Mouse (Mus musculus) right cerebral cortex, postnatal 36 days (tissue): Measurements from ENCODE around the gene Med29.

Experiments used
- DNase-seq, 2 experiments: peaks; one replicate each; pipeline ENCODE4 v3.0.0; 2022; ENCODE audit warnings: low spot score in 2 of 2, mixed read lengths in 1 of 2

Gene Med29

DNA sequence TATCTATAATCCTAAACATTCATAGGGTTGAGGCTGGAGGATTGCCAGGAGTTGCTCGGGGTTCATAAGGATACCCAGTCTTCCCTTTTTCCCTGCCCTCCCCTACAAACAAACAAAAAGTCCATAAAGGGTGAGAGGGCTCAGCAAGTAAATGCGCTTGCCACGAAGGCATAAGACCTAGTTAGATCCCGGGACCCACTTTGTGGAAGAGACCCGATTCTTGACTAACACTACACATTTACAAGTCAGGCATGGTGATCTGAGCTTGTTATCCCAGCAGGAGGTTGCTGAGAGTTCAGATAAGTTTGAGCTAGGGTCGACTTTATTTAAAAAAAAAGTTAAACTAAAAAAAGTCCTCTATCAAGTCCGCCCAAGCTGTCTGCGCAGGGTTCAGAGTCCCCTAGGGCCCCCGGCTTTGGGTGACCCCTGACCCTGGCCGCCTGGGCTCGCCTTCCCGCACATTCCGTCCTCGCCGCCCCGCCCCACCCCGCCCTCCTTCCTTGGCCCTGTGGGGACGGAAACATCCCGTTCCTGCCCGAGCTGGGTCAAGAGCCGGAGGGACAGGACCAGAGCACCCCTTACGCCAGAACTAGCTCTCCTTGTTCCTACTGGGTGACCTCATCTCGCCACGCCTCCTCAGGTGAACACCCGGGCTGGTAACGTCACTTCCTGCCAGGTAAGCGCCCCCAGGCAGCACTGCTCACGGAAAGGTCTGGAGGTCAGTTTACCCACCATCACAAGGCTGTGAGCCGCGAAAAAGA is 16.3 kb downstream of the Med29 start:
- DNase-seq: no peak

DNA sequence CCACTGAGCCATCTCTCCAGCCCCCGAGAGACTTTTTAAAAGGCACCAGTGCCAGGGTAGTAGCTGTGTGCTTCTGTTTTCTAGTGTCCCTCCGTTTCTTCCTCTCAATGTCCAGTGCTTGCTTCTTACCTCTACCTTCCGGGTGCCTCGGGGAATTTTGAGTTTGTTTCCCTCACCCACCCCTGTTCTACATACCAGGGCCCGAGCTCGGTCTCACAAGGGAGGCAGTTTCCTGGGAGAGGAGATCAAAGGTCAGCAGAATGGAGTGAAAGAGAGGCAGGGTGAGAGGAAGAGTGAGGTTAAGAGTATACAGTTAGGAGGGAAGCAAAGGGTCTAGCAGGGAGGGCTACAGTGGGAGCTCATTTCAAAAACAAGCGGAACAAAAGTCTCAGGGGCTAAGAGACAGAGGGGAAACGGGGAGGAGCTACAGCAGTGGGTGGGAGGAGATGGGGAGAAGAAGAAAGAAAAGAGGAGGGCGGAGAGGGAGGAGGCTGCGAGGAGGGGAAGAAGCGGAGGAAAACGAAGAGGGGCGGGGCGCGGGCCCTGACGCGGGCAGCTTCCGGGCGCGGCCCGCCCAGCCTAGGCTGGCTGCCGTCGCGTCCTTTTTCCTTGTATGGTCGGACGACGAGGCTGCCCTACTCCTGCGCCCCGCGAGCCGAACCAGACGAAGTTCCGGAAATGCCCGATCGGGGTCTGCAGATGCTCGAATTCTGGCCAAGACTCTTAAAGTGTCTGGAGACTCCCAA is 17.2 kb downstream of the Med29 start:
- peak; percentile 56 to 70 for DNase-seq

DNA sequence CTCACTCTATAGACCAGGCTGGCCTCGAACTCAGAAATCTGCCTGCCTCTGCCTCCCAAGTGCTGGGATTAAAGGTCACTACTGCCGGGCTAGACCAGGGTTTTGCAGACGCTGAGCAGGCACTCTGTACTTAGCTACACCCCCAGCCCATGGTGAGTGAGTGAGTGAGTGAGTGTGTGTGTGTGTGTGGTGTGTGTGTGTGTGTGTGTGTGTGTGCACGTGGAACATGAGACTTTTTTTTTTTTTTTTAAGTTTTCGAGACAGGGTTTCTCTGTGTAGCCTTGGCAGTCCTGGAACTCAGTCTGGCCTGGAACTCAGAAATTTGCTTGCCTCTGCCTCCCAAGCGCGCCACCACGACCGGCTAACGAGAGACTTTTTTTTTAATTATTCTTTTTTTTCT is 17.9 kb downstream of the Med29 start:
- DNase-seq: no peak

DNA sequence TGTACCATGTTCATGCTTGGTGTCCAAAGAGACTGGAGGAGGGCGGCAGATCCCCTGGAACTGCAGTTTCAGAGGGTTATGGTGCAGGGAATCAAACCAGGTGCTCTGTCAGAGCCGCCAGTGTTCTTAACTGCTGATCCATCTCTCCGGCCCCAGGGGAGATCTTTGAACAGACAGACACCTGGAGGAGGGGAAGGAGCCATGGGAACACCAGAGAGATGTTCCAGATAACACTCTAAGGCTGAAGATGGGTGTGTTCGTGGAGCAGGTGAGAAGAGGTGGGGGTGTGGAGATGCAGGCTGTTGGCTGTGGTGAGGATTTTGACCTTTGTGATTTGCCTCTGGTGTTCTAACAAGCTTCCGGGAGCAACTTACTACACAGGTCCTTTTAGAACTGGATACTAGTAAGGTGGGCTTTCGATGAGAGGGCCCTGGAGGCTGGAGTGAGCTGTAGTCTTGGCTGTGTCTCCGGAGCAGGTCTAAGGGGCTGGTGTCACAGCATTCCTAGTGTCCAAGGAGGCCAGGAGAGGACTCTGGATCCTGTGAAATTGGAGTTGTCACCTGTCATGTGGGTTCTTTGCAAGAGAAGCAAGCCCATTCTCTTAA is 18.5 kb downstream of the Med29 start:
- DNase-seq: no peak

DNA sequence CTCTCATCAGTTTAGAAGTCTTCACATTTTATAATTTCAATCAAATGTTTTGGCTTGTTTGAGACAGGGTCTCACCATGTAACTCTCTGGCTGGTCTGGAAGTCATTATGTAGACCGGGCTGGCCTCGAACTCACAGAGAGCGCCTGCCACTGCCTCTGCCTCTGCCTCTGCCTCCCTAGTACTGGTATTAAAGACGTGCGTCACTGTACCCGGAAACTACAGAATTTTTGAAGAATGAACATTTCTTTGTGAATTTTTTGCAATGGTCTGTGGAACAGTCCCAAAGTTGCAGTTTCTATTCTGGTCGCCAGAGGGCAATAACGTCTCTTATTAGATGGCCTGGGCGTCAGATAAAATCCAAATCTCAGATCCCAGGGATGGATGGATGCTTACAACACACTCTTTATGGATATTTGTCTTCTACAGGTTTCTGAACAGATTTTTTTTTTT is 19.4 kb downstream of the Med29 start:
- peak; percentile 54 to 67 for DNase-seq

DNA sequence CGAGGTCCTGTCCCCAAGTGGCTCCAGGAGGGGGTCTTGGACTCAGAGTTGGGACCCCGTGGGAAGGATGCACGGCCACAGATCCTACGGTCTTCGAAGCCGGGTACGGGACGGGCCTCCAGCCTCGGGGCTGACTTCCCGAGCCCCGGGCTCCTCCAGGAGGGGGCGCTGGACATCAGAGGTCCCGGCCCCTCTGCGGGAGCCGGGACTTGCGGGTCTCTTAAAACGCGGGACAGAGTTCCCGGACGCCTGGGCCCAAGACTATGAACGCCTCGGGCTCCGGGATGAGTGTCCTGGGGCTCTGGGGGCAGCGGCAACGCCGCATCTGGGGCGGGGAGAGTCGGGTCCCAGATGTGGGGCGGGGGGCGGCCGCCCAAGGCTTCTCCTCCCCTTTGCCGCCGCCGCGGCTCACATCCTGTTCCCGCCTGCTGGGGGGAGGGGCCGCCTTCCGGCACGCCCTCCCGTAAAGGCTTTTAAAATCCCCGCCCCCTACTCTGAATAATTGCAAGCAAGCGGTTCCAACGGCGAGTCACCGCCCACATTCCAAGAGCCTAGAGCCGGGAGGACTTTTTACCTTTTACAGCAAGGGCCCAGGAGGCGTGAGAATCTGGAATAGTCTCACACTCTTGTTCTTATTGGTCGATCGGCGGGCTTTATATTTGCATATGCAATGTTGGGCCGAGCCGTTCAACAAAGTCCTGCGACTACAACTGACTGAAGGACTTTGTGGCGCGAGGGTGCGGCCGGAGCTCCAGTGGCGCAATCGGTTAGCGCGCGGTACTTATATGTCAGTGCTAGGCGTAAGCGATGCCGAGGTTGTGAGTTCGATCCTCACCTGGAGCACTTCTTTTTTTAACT is 20.0 kb downstream of the Med29 start, which contains the start of gene Plekhg2:
Plekhg2 (minus strand) TSS at position 349 of the 858 bp plus-strand sequence.
- peak; percentile 92 to 93 for DNase-seq

DNA sequence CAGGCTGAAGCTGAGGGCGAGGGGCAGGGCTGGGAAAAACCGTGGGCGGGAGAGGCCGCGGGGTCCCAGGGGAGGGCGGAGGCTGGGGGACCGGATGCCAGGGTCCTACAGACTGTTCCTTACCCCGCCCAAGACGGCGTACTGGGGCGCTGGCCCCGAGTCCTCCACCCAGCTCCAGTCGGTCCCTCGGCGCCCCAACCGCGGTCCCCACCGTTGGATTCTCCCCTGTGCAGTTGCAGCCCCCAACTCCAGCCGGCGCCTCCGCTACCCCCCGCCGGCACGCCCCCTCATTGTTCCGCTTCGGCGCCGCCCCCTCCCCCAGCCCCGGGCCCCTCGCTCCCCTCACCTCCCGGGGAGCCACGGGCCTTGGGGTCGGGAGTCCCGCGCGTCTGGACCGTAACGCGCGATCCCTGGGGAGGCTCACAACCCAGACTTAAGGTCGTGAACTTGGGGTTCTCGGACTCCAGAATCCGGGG is 21.0 kb downstream of the Med29 start:
- no peak for DNase-seq

DNA sequence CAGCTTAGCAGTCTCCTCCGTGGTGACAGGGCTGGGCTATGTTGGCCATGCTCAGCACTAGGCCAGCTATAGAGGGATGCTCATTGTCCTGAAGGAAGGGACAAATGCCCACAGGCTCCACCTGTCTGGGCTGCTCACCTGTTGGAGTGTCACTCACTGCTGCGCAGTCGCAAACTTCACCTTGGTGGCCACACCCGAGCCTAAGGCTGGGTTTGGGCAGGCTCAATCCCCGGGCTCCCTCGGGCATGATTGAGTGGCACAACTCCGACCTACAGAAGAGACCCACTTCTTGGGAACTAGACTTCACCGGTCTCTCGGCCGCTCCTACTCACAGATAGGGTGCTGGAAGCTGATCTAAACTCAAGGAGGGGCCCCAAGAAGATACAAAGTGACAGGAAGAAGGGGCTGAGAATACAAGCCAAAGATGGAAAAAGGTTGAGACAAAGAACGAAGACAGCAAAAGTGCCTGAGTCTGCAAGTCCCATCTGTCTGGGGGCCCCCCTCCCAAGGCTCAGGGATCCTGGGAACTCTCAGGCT is 21.5 kb downstream of the Med29 start:
- no peak for DNase-seq

DNA sequence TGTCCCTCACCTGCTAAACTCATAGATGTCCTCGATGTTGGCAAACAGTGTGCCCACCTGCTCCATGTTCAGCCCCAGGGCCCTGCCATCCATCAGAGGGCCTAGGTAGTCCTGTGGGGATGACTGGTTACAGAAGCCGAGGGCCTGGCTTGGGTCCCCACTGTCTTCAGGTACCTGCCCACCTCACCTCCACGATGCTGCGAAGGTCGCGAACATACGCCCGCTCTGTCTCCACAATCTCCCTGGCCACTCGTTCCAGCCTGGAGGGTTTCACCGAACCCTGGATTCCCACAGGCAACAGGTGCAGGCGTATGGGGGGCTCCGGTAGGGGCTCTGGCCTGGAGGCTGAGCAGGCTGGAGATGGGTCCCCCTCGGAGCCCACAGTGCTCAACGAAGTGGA is 22.5 kb downstream of the Med29 start:
- no peak for DNase-seq

DNA sequence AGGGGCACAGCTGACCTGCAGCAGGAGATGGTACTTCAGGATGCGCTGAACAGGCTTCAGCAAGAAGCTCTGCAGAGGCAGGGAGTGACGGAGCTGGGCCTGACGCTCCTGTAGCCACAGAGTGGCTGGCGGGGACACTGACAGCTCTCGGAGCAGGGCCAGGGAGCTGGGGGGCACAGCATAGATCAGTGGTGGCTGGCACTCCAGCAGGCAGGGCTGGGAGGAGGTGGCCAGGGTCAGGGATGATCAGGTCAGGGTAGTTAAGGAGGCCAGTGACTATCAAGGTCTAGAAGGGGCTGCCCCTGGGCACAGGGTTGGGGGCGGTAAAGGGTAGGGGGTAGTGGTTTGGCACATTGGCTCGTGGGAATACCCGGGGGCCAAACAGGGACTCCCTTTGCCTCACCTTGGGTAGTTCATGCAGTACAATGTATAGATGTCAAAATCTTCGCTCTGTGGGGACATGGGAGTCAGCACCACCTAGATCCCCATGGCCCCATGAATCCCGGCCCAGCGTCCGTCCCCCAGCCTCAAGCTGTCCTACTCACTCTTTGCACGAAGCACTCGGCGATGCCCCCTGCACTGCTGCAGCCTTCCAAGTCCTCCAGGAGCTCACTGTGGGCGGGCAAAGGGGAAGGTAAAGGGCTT is 24.1 kb downstream of the Med29 start:
- DNase-seq: no peak

DNA sequence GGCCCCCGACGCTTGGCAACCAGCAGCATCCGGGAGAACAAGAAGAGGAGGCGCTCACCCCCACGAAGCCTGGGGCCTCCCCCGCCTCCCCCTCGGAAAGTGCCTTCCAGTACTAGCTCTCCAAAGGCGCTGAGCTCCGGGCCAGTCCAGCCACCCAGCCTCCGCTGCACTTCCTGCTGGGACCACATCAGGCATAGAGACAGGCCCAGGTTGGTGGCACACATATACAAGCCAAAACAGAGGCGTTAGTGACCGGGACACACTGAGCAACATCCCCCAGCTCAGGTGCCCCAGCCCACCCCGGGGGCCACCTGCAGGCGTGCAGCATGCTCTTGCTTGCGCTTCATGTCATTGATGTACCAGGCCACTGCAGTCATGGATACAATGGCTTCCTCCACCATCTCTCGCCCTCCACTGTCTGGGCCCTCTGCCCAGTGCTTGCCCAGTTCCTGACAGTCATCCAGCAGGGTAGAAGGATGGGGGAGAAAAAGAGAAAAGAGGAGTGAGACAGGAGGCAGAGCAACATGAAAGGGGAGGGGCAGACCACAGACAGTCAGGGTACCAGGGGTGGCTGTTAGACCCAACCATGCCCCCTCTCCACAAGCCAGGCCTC is 24.7 kb downstream of the Med29 start:
- no peak for DNase-seq

DNA sequence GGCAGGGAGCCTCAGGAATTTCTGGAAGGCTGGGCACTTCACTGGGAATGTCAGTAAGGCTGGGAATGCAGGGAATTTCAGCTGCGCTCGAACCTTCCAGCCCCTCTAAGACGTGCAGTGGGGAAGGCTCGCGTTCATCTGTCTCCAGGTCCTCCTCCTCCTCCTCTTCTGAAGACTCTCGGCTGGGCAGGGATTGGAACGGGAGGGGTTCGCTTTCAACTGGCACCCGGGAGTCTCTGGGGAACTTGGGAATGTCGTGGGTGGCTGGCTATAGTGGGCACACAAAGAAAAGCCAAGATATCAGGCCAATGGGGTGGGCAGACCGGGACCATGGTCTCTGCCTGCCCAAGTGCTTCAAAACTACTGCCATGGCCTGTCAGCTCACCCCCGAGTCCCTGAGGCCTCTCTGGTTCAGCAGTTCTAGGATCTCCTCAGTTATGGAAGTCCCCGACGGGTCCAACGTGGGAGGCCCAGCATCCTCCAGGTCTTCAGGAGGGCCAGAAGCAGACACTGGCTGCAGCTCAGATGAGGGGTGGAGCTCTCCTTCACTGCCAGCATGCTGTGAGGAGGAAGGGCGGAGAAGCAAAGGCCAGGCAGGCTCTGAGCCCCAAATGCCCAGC is 30.0 kb downstream of the Med29 start:
- no peak for DNase-seq

DNA sequence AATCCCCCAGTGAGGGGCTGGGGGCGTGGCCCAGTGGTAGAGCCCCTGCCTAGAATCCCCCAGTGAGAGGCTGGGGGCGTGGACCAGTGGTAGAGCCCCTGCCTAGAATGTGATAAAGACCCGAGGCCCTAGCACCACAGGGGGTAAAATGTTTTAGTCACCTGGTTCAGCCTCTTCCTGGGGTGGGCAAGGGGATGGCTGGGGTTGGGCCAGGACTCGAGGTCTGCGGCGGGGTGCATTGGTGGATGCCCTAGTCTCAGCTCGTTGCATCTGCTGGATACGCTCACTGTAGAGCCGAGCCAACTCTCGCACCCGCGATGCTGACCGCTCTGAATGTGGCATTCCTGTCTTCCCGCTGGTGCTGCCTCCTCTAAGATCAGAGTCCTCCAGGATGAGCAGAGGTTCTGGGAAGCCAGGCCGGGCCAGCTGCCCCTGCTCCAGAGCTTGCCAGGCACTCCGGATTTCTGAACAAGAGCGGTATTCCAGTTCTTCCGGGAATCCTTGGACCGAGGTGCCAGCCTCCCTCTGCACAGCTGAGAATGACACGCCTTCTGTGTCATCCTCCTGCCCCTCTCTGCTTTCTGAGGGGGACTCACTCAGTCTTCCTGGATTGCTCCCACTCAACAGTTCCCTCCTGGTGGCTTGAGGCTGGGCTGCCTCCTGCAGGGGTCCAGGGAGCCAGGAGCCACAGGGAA is 30.7 kb downstream of the Med29 start:
- DNase-seq: no peak

DNA sequence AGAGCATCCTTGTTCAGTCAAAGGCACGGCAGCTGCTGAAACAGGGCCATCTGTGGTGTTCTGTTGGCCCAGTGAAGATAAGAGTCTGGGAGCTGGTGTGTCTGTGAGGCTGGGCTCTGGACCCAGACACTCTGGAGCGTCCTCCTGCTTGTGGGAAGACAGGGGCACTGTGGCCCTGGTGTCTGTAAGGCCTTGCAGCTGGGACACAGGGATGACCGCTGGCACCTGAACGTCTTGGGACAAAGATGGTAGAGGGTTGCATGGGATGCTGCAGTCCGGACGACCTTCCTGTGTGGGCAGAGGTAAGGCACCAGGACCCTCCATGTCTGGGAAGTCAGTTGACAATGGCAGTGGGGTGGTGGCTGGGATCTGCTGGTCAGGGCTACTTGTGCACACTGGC is 32.2 kb downstream of the Med29 start:
- no peak for DNase-seq

DNA sequence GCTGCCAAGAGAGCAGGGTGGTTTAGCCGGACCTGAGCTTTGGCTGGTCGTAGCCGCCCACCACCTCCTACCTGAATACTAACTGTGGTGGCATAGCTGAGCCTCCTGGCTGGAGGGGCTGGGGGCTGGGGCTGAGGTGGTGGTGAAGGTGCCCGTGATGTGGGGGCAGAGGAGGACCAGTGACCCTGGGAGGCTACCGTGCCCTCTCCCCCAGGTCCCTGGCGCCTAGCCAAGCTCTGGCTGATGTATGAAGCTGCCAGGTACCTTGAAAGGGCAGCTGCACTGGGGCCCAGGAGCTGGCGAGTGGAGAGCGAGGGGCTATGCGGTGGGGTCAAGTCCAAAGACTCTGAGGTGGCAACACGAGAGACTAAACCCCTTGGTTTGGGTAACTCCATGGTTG is 32.7 kb downstream of the Med29 start:
- DNase-seq: no peak

DNA sequence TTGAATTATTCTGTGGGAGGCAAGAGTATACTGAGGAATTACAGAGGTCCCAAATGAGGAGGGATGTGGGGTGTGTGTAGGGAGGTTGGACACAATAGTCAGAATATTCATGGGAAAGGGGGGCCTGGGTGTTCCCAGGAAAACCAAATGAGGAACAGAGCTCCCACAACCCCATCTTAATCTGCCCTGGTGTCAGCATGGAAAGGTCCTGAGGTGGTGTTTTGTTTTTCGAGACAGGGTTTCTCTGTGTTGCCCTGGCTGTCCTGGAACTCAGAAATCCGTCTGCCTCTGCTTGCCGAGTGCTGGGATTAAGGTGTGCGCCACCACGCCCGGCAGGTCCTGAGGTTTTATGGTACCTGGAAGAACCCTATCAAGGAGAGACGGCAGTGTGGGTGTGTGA is 34.1 kb downstream of the Med29 start:
- DNase-seq: no peak

DNA sequence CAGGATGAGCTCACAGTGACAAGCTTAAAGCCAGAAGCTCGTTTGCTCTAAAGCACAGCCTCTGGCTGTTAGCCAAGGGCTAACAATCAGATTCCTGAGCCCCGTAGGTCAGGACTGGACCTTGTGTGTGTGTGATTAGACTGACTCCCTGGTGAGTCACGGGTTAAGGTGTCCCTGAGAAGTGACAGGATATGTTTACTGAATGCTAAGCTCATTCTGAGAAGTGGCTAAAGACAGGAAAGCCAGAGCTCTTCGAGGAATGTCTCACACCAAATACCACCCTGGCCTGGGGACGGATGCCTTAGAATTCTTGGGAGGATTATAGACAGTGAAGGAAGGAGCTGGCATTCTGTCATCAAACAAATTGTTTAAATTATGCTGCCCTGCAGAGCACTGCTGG is 34.5 kb downstream of the Med29 start:
- DNase-seq: no peak

DNA sequence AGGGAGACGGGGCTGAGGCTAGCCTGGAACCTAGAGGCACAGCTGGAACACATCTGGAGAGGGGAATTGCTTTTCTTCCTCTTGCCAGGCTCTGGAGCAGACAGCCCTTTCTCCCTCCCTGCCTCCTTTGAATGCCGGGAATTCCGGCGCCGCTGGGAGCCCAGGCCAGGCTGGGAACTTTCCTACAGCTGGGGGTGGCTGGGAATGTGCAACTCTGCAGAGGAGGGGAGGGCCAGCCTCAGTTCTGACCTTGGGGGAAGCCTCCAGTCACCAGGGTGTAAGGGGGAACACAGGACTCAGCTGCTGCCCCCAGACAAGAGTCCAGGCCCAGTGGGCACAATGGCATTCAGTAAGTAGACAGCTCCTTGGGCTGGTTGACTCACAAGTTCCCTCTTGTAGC is 35.5 kb downstream of the Med29 start:
- DNase-seq: no peak

DNA sequence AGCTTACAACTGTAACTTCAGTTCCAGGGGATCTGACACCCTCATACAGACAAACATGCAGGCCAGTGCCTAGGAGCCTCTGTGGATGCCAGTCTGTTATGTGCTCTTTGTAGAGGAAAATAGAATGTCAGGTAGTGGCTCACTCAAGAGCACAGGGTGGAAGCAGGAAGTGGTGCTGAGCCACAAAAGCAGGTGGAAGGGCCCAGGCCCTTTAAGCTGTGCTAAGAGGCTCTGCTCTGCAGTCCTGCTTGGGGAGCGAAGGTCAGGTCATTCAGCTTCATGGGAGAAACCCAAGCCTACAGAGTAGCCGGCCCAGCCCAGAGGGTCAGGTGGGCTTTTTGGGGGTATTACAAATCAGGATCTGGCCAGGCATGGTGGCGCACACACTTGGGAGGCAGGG is 37.3 kb downstream of the Med29 start:
- DNase-seq: no peak
